Mouse (Mus musculus): ENCODE results near the gene Psmd14. TPM values are rescaled to one million over a fixed set of nuclear protein-coding genes. Genes with fewer than 3 reads are reported as not detected.

Psmd14 gene
- polyA plus RNA-seq, 1 experiment = 5.4 TPM

- H3K27me3 ChIP-seq (ENCODE audit: control insufficient read depth, insufficient read depth, low read length) = no peaks in the 10 kb centered on the region
- peaks cover 11% of the 10 kb centered on the region for H3K36me3 ChIP-seq (ENCODE audit: control insufficient read depth, insufficient read depth, low read length)
- H3K4me3 ChIP-seq (ENCODE audit: low read depth, low read length) = no peak overlapping the region
- WGBS = 87% methylated on average over 5 of the region's 5 CpGs
- no peaks in the 10 kb centered on the region for H3K4me1 ChIP-seq (ENCODE audit: control insufficient read depth, insufficient read depth, insufficient read length, low read length)
- TF ChIP-seq POLR2A (IDR thresholded peaks at IDR 0.05; ENCODE audit: low read depth, low read length) (no peak), CTCF (IDR thresholded peaks at IDR 0.05; ENCODE audit: extremely low read depth, insufficient read length, insufficient replicate concordance, low read depth, low read length) (no peak)
- H3K27ac ChIP-seq (ENCODE audit: insufficient read depth, low read depth, low read length) = no peak overlapping the region
Measured at GRCm38 (mm10) chr2:61759234-61759855, 47.9 kb downstream of the Psmd14 start.

DNA sequence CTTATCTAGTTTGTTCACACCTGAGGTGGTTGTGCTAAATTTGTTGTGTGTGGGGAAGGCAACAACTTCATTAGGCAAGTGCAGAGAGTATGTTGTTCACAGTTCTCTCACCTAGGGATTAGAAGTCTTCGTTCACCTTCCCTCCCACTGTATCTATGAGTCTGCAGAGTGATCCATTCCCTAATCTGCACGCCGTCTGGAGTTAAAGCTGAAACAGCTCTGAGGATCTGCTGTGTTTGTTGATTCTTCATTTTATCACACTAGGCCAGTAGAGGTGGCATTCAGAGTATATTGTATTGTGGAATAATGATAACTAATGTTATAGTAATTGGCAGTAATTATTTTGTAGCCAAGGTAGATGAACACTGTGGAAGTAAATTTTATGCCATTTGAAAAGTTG is 48.5 kb downstream of the Psmd14 start:
- no peaks in the 10 kb centered on the region for H3K27me3 ChIP-seq (ENCODE audit: control insufficient read depth, insufficient read depth, low read length)
- TF ChIP-seq POLR2A (IDR thresholded peaks at IDR 0.05; ENCODE audit: low read depth, low read length) (no peak), CTCF (IDR thresholded peaks at IDR 0.05; ENCODE audit: extremely low read depth, insufficient read length, insufficient replicate concordance, low read depth, low read length) (no peak)
- no peak overlapping the region for H3K27ac ChIP-seq (ENCODE audit: insufficient read depth, low read depth, low read length)
- H3K36me3 ChIP-seq (ENCODE audit: control insufficient read depth, insufficient read depth, low read length) = peaks cover 16% of the 10 kb centered on the region
- WGBS = 86% methylated on average over 3 of the region's 3 CpGs
- no peak overlapping the region for H3K4me3 ChIP-seq (ENCODE audit: low read depth, low read length)
- no peaks in the 10 kb centered on the region for H3K4me1 ChIP-seq (ENCODE audit: control insufficient read depth, insufficient read depth, insufficient read length, low read length)

GRCm38 (mm10) chr2:61764470-61765105 is 53.1 kb downstream of the Psmd14 start:
- no peaks in the 10 kb centered on the region for H3K4me1 ChIP-seq (ENCODE audit: control insufficient read depth, insufficient read depth, insufficient read length, low read length)
- no peak for TF ChIP-seq CTCF (IDR thresholded peaks at IDR 0.05; ENCODE audit: extremely low read depth, insufficient read length, insufficient replicate concordance, low read depth, low read length)
- no peak for TF ChIP-seq POLR2A (IDR thresholded peaks at IDR 0.05; ENCODE audit: low read depth, low read length)
- H3K4me3 ChIP-seq (ENCODE audit: low read depth, low read length) = no peak overlapping the region
- peaks cover 16% of the 10 kb centered on the region for H3K36me3 ChIP-seq (ENCODE audit: control insufficient read depth, insufficient read depth, low read length)
- H3K27me3 ChIP-seq (ENCODE audit: control insufficient read depth, insufficient read depth, low read length) = no peaks in the 10 kb centered on the region
- no peak overlapping the region for H3K27ac ChIP-seq (ENCODE audit: insufficient read depth, low read depth, low read length)
- 89% methylated on average over 6 of the region's 6 CpGs for WGBS

GRCm38 (mm10) chr2:61765526-61765925 is 54.0 kb downstream of the Psmd14 start:
- no peaks in the 10 kb centered on the region for H3K4me1 ChIP-seq (ENCODE audit: control insufficient read depth, insufficient read depth, insufficient read length, low read length)
- no peak overlapping the region for H3K4me3 ChIP-seq (ENCODE audit: low read depth, low read length)
- 83% methylated on average over 4 of the region's 4 CpGs for WGBS
- no peak overlapping the region for H3K27ac ChIP-seq (ENCODE audit: insufficient read depth, low read depth, low read length)
- TF ChIP-seq CTCF (IDR thresholded peaks at IDR 0.05; ENCODE audit: extremely low read depth, insufficient read length, insufficient replicate concordance, low read depth, low read length) (no peak), POLR2A (IDR thresholded peaks at IDR 0.05; ENCODE audit: low read depth, low read length) (no peak)
- H3K27me3 ChIP-seq (ENCODE audit: control insufficient read depth, insufficient read depth, low read length) = no peaks in the 10 kb centered on the region
- peaks cover 16% of the 10 kb centered on the region for H3K36me3 ChIP-seq (ENCODE audit: control insufficient read depth, insufficient read depth, low read length)

DNA sequence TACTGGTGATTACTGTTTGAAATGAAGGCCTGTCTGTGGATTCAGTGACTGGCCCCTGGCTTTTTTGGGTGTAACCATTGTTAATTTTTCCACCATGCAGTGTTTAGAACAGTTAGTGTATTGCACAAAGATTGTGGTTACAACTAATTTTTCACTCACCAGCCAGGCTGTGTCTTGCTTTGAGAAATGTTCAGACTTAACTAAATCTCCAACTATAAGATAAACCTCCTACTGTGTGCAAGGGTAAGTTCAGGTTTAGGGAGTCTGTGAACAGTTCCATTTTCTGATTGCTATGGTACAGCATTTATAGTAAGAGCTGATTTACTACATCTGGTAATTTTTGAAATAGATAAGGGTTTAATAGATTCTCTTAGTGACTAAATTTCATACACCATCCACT is 69.3 kb downstream of the Psmd14 start:
- Histone ChIP-seq H3K27me3 (ENCODE audit: control insufficient read depth, insufficient read depth, low read length) (no peaks in the 10 kb centered on the region), H3K4me1 (ENCODE audit: control insufficient read depth, insufficient read depth, insufficient read length, low read length) (no peaks in the 10 kb centered on the region)
- TF ChIP-seq CTCF (IDR thresholded peaks at IDR 0.05; ENCODE audit: extremely low read depth, insufficient read length, insufficient replicate concordance, low read depth, low read length) (no peak), POLR2A (IDR thresholded peaks at IDR 0.05; ENCODE audit: low read depth, low read length) (no peak)

GRCm38 (mm10) chr2:61794960-61795359 is 83.5 kb downstream of the Psmd14 start:
- H3K36me3 ChIP-seq (ENCODE audit: control insufficient read depth, insufficient read depth, low read length) = peaks cover 5% of the 10 kb centered on the region; the same call in 1 of the 2 replicates
- H3K4me1 ChIP-seq (ENCODE audit: control insufficient read depth, insufficient read depth, insufficient read length, low read length) = peaks cover 3% of the 10 kb centered on the region; the same call in 1 of the 2 replicates
- 82% methylated on average over 5 of the region's 5 CpGs for WGBS
- no peaks in the 10 kb centered on the region for H3K27me3 ChIP-seq (ENCODE audit: control insufficient read depth, insufficient read depth, low read length)
- H3K4me3 ChIP-seq (ENCODE audit: low read depth, low read length) = no peak overlapping the region
- no peak for TF ChIP-seq CTCF (IDR thresholded peaks at IDR 0.05; ENCODE audit: extremely low read depth, insufficient read length, insufficient replicate concordance, low read depth, low read length)
- no peak for TF ChIP-seq POLR2A (IDR thresholded peaks at IDR 0.05; ENCODE audit: low read depth, low read length)
- no peak overlapping the region for H3K27ac ChIP-seq (ENCODE audit: insufficient read depth, low read depth, low read length)

More for the DNA sequence above, 69.3 kb downstream of the Psmd14 start:
- H3K4me3 ChIP-seq (ENCODE audit: low read depth, low read length) = no peak overlapping the region
- H3K36me3 ChIP-seq (ENCODE audit: control insufficient read depth, insufficient read depth, low read length) = peaks cover 15% of the 10 kb centered on the region
- H3K27ac ChIP-seq (ENCODE audit: insufficient read depth, low read depth, low read length) = no peak overlapping the region

DNA sequence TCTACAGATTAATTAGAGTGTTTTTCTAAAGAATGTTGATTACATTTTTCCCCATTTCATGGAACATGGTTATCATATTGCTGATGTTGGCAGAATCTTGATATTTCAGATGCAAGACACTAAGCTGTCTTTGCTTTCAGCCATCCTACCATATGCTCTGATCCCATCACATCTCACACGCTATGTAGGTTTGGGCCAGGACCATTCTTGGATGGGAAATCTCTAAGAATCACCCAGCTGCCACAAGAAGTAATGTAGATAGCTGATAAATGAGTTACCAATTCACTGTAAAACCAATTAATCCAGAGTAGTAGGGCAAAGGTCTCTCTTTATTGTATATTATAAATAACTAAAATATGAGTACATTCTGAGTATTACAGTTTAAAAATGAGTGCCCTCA is 86.6 kb downstream of the Psmd14 start:
- Histone ChIP-seq H3K27ac (ENCODE audit: insufficient read depth, low read depth, low read length) (no peak overlapping the region), H3K27me3 (ENCODE audit: control insufficient read depth, insufficient read depth, low read length) (peaks cover 6% of the 10 kb centered on the region), H3K4me1 (ENCODE audit: control insufficient read depth, insufficient read depth, insufficient read length, low read length) (peaks cover 3% of the 10 kb centered on the region; the same call in 1 of the 2 replicates), H3K4me3 (ENCODE audit: low read depth, low read length) (no peak overlapping the region), H3K36me3 (ENCODE audit: control insufficient read depth, insufficient read depth, low read length) (peaks cover 6% of the 10 kb centered on the region; the same call in 1 of the 2 replicates)
- WGBS = 45% methylated on average over 1 of the region's 1 CpGs
- no peak for TF ChIP-seq POLR2A (IDR thresholded peaks at IDR 0.05; ENCODE audit: low read depth, low read length)
- no peak for TF ChIP-seq CTCF (IDR thresholded peaks at IDR 0.05; ENCODE audit: extremely low read depth, insufficient read length, insufficient replicate concordance, low read depth, low read length)
